Mouse (Mus musculus): Measurements from ENCODE around the gene Emid1. TPM values are rescaled to one million over a fixed set of nuclear protein-coding genes. Genes with fewer than 3 reads are reported as not detected.

Emid1 gene
- total RNA-seq (2012; rRNA removed) (0.15 TPM in 1 of 2 replicates, not detected in the other), polyA plus RNA-seq (2012; ENCODE audit: insufficient read depth in 1 of 2, insufficient read length in 2 of 2, low read depth in 1 of 2, low replicate concordance in 2 of 2, missing spikeins in 1 of 2) (under 1 TPM in 1 of 2 experiments, not detected in 1; 0.10 TPM)

- H3K9ac ChIP-seq (ENCODE audit: control insufficient read depth, low read depth, low read length, poor library complexity, severe bottlenecking) = no peak within 1 kb of the TSS
- DNase-seq (ENCODE audit: low read depth, low spot score) = no peak
- H3K27me3 ChIP-seq (ENCODE audit: control insufficient read depth in 1 of 2, insufficient read depth in 2 of 2, low read length in 2 of 2) = no peaks in the 10 kb centered on the region; a peak in 2 of 4 replicates
- no peaks in the 10 kb centered on the region for H3K79me2 ChIP-seq (ENCODE audit: control insufficient read depth, insufficient read depth, low read length, poor library complexity)
- H3K4me1 ChIP-seq (ENCODE audit: control insufficient read depth in 1 of 2, insufficient read depth in 2 of 2, low read length in 2 of 2) = peaks cover 15 to 24% of the 10 kb centered on the region in 2 experiments; a peak in 3 of 4 replicates
- H3K4me3 ChIP-seq (ENCODE audit: control insufficient read depth in 1 of 2, insufficient read depth in 1 of 2, low read depth in 2 of 2, low read length in 2 of 2) = no peak within 1 kb of the TSS
- H3K9me3 ChIP-seq (replicated peaks; ENCODE audit: insufficient read depth, low read length) = no peaks in the 10 kb centered on the region
- H3K27ac ChIP-seq (ENCODE audit: control insufficient read depth, low read depth, low read length) = no peak within 1 kb of the TSS
- TF ChIP-seq CTCF (IDR thresholded peaks at IDR 0.05 in 2 of 3, conservative IDR thresholded peaks at IDR 0.05 in 1 of 3; ENCODE audit: control insufficient read depth in 1 of 3, insufficient read depth in 1 of 3, low read depth in 2 of 3, low read length in 3 of 3, poor library complexity in 1 of 3, severe bottlenecking in 1 of 3) (no peak), TAL1 (IDR thresholded peaks at IDR 0.05; ENCODE audit: low read length) (no peak), RAD21 (IDR thresholded peaks at IDR 0.05; ENCODE audit: low read depth, low read length) (no peak), SMC3 (IDR thresholded peaks at IDR 0.05; ENCODE audit: low read depth, low read length) (no peak), ETS1 (IDR thresholded peaks at IDR 0.05; ENCODE audit: low read depth, low read length) (no peak), NRF1 (IDR thresholded peaks at IDR 0.05; ENCODE audit: insufficient read depth, low read depth, low read length, poor library complexity, severe bottlenecking) (no peak), HCFC1 (IDR thresholded peaks at IDR 0.05; ENCODE audit: low read depth, low read length) (no peak), KAT2A (conservative IDR thresholded peaks at IDR 0.05; ENCODE audit: low read depth, low read length) (no peak), TCF12 (IDR thresholded peaks at IDR 0.05; ENCODE audit: low read depth, low read length) (no peak), GATA1 (IDR thresholded peaks at IDR 0.05; ENCODE audit: low read depth, low read length) (no peak)
- H3K36me3 ChIP-seq (ENCODE audit: control insufficient read depth in 1 of 2, insufficient read depth in 2 of 2, low read length in 2 of 2) = peaks cover 0 to 11% of the 10 kb centered on the region in 2 experiments; a peak in 2 of 4 replicates
Measured at GRCm38 (mm10) chr11:5151680-5152337, at the start of gene Emid1. Emid1 (minus strand) TSS chr11:5152257.

- no peaks in the 10 kb centered on the region for H3K4me1 ChIP-seq (ENCODE audit: control insufficient read depth in 1 of 2, insufficient read depth in 2 of 2, low read length in 2 of 2)
- TF ChIP-seq POLR2AphosphoS2 (IDR thresholded peaks at IDR 0.05; ENCODE audit: low read length) = no peak
- TF ChIP-seq ZNF384 (IDR thresholded peaks at IDR 0.05; ENCODE audit: low read depth, low read length) = no peak
- TF ChIP-seq USF2 (IDR thresholded peaks at IDR 0.05; ENCODE audit: borderline replicate concordance in 1 of 2, insufficient read depth in 1 of 2, low read depth in 1 of 2, low read length in 2 of 2) = no peak
- no peak for TF ChIP-seq E2F4 (IDR thresholded peaks at IDR 0.05; ENCODE audit: borderline replicate concordance, low read depth, low read length)
- TF ChIP-seq ZKSCAN1 (IDR thresholded peaks at IDR 0.05; ENCODE audit: low read depth, low read length) = no peak
- TF ChIP-seq SMC3 (IDR thresholded peaks at IDR 0.05; ENCODE audit: low read depth, low read length) = no peak
- TF ChIP-seq POLR2AphosphoS5 (IDR thresholded peaks at IDR 0.05; ENCODE audit: borderline replicate concordance, low read depth, low read length) = no peak
- no peak for TF ChIP-seq JUND (IDR thresholded peaks at IDR 0.05; ENCODE audit: low read depth, low read length)
- TF ChIP-seq SIN3A (IDR thresholded peaks at IDR 0.05; ENCODE audit: low read length) = no peak
- no peak overlapping the region for H3K27ac ChIP-seq (ENCODE audit: control insufficient read depth, low read depth, low read length)
- no peak for DNase-seq (ENCODE audit: low read depth, low spot score)
- H3K9ac ChIP-seq (ENCODE audit: control insufficient read depth, low read depth, low read length, poor library complexity, severe bottlenecking) = no peak overlapping the region
- H3K4me3 ChIP-seq (ENCODE audit: control insufficient read depth in 1 of 2, insufficient read depth in 1 of 2, low read depth in 2 of 2, low read length in 2 of 2) = no peak overlapping the region
- no peaks in the 10 kb centered on the region for H3K79me2 ChIP-seq (ENCODE audit: control insufficient read depth, insufficient read depth, low read length, poor library complexity)
- H3K27me3 ChIP-seq (ENCODE audit: control insufficient read depth in 1 of 2, insufficient read depth in 2 of 2, low read length in 2 of 2) = no peaks in the 10 kb centered on the region
- H3K36me3 ChIP-seq (ENCODE audit: control insufficient read depth in 1 of 2, insufficient read depth in 2 of 2, low read length in 2 of 2) = no peaks in the 10 kb centered on the region
- no peaks in the 10 kb centered on the region for H3K9me3 ChIP-seq (replicated peaks; ENCODE audit: insufficient read depth, low read length)
Measured at GRCm38 (mm10) chr11:5199879-5200278, 47.8 kb upstream of the Emid1 start.
